Mouse (Mus musculus) regulatory T cell (primary cell): Measurements from ENCODE around the gene Ric1.
"Not testable (repeated sequence)": the region's sequence is repeated elsewhere in the genome, so short reads cannot be mapped to it uniquely, and the experiment has no call there.

Experiments used
- in situ Hi-C: fragments of 300-600 bp; cut with MboI, MseI; formaldehyde crosslinking; loops from one replicate; pipeline ENCODE4 v1.15.1; 2025; ENCODE audit warnings: high pct_unique_total_duplicates

Gene Ric1

DNA sequence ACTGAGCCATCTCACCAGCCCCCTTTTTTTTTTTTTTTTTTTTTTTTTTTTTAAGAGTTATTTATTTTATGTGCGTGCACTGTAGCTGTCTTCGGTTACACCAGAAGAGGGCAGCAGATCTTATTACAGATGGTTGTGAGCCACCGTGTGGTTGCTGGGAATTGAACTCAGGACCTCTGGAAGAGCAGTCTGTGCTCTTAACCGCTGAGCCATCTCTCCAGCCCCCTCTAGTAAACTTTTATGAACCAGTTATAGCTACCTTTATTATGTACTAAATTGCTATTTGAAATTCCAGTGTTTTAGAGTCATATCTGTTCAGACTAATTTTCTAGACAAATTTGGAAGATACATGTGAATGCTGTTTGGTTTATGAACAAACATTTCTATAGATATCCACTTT lies 3.5 kb downstream of the Ric1 start:
- in situ Hi-C loops, result not testable (repeated sequence)

DNA sequence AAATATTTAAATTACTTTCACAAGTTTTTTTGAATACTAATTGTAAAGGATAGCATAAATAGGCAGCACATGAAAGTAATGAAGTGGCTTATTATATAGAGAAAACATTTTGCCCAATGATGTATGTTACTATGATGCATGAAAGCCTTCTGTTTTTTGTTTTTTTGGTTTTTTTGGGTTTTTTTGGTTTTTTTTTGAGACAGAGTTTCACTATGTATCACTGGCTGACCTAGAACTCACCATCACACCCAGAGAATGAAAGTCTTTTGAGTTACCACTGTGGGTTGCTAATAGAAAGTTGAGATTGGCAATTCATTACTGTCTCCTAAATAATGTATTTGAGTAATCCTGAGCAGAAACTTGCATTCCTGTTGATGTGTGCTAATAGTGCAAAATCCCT lies 4.8 kb downstream of the Ric1 start:
- in situ Hi-C loops, result no loop called here

DNA sequence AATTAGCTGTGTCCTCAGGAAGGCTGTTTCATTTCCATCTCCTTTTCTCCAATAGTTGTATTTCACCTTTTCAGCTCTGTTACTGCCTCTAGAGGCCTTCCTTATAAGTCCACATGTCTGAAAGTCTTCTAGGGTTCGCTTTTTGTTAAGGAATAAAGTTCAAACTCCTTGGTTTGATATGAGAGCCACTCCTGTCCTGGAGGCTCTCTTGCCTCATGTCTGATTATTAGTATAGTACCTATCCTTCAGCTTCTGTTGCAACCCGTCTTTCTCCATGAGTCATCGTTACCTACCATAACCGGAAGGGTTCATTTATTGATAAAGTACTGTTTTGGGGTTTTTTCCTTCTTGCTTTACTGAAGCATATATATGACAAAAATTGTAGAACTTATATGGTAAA lies 5.2 kb downstream of the Ric1 start:
- in situ Hi-C loops, result no loop called here

DNA sequence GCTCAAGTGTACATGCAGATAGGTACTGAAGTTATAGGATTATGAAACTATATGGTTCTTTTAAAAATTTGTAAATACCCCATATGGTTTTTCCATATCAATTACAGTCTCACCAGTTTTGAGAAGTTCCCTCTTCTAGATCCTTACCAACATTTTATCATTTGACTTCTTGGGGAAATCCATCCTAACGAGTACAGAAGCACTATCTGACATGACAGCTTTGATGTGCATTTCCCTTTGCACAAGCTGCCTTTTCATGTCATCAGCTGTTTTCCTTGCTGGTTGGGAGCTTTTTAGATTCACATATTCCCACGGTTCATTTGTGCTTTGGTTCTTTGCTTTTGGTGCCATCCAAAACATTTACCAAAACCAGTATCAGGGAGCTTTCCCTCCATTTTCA lies 6.5 kb downstream of the Ric1 start:
- in situ Hi-C loops, result no loop called here

DNA sequence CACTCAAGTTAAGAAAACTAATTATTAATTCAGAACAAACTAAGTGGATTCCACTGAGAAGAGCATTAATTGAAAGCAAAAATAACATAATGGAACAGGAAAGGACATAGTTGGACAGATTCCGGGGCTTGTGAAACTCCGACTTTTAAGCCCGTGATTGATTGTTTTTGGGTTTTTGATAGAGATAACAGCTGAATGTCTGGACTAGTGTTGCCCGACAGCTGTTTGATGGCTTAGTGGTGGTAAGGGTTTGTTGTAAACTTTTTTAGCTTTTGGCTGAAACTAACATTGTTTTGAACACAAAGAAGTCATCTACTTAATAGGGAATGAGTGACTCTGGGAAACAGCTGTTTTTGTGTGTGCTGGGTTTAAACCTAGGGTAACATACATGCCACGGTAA lies 11.9 kb downstream of the Ric1 start:
- in situ Hi-C loops, result no loop called here

DNA sequence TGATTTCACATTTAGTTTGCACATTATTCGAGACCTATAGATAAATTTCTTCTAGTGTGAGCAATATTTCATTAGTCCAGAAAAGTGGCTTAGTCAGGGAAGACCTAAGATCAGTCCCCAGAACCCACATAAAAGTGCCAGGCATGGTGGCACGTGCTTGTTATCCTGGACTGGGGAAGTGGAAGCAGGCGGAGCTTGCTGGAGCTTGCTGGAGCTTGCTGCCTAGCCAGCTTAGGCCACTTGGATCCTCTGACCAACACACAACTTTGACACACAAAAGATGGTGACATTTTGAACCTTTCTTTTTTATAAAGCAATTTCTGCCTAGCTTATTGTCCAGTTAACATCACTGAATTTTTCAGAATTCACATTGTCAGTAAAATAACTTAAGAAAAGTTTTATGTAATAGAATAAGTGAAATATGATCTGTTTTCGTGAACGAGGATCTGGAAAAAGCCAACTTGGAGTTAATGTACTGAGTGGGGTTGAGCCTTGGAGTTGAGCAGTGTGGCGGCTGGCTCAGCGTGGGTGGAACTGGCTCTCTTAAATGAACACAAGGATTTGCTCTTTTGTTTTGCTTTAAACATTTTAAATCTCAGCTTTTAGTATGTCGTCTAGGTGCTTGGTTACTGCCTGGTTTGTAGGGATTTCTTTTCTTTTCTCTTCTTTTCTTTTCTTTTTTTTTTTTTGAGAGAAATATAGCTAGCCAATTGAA lies 20.3 kb downstream of the Ric1 start:
- in situ Hi-C loops, result no loop called here

DNA sequence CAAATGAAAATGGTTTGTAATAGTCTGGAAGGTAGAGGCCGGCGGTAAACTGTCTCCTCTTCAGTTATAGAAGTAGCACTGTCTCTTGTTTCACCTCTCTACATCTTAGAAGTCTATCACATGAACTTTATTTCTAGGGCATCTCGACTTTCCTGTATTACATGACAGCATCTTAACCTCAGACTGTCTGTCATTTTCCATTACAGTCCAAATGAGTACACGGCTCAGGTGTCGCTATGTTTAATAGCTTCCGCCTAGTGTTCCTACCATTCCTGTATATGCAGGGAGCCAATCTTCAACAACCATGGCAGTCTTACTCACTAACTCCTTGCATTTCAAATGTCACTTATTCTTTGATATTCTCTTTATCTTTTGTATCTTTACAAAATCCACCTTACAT lies 21.9 kb downstream of the Ric1 start:
- in situ Hi-C loops, result no loop called here

DNA sequence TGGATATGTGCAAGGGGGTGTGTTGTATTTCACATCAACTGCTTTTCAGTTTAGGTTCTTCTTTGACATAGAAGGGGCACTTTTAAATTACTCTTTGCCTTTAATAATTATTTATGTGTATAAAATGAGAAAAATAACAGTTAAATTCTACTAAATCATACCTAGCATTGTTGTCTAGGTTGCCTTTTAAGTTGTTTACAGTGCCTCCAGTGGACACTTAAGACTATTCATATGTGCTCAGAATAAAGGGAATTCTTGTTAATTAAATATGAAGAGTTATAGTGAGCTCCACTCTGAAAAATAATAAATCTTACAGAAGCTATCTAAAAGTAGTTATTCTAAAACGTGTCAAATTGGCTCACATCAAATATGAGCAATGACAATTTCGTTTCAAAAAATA lies 28.5 kb downstream of the Ric1 start:
- in situ Hi-C loops, result no loop called here

DNA sequence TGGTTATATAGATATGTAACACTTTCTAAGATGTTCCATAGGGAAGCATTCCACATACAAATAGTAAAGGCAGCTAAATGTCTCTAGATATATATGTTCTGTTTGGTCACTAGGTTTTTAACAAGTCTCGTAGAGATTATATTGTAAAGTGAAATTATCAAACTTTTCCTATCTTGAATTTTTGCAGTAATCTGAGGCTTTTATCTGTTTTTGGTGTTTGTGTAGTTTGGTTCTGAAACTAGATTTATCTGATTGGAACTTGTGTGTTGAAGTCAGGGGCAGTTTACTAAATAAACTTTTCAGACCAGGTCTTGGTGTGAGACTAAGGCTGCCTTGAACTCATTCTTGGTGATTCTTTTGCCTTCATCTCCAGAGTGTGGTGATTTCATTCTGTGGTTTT lies 29.0 kb downstream of the Ric1 start:
- in situ Hi-C loops, result no loop called here

DNA sequence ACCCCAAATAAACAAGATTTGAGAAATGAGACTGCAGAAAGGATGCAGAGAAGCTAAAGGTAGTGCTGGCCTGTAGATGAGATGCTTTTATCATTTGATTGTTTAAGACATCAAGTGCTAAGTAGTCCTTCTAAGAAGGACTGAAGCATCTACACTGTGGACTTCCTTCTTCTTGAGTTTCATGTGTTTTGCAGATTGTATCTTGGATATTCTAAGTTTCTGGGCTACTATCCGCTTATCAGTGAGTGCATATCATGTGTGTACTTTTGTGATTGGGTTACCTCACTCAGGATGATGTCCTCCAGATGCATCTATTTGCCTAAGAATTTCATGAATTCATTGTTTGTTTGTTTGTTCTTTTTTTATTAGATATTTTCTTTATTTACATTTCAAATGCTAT lies 29.9 kb downstream of the Ric1 start:
- in situ Hi-C loops, result not testable (repeated sequence)

DNA sequence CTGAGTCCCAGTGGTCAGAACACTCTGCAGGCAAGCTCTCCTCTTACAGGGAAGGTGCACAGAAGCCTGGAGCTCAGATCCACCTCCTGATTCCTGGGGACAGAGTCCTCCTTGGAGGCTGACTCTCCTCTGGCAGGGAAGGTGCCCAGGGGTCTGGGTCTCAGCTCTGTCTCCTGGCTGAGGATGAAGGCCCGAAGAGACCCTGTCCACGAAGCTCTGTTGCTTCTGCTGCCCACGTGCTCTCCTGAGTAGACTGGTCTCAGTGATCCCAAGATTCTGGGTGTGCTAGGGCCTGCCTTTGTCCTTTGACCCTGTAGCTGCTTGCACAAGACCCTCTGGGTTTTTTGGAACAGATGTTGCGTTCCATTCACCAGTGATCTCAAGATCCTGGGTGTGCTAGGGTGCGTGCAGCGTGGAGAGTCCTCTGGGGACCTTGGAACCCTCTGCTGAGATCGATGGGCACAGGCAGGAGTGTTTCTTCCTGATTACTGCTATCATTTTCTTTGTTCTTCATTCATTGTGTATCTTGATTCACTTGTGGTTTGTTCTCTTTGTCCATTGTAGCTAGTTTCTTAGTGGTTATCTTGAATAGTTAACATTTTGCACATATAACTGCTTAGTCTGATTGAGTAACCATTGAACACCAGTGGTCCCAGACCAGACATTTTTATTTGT lies 35.2 kb downstream of the Ric1 start:
- in situ Hi-C loops, result not testable (repeated sequence)

DNA sequence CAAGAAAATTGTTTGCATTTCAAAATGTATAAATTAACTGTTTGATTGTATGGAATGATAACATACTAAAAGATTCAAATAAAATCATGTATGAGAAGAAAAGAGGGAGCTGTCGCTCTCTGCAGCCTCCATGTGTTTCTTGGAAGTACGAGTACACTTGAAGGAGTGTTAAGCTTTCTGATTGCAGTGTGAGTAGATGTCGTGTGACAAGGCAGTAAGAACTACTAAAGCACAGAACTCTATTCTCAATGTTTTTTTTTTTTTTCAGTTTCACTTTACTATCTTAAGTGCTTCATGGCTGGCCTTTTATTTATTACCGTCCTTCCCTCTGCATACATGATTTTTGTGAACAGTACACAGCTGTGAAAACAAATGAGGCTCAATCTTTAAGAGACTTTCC lies 40.1 kb downstream of the Ric1 start:
- in situ Hi-C loops, result no loop called here

DNA sequence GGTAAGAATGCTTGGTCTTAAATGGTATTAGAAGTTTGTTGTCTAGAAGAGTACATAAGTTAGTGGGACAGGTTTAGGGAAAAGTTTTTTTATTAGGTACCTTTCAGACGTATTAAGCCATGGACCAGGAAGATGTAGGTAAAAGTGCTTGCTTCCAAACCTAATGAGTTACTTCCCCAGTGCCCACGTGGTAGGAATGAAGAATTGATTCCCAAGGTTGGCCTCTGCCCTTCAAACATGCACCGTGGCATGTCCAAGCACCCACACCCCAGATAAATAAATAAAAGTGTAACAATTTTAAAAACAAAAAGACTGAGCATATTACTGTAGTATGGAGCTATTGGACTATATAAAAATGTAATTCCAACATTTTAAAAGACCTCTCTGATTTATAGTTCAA lies 40.5 kb downstream of the Ric1 start:
- in situ Hi-C loops, result no loop called here

DNA sequence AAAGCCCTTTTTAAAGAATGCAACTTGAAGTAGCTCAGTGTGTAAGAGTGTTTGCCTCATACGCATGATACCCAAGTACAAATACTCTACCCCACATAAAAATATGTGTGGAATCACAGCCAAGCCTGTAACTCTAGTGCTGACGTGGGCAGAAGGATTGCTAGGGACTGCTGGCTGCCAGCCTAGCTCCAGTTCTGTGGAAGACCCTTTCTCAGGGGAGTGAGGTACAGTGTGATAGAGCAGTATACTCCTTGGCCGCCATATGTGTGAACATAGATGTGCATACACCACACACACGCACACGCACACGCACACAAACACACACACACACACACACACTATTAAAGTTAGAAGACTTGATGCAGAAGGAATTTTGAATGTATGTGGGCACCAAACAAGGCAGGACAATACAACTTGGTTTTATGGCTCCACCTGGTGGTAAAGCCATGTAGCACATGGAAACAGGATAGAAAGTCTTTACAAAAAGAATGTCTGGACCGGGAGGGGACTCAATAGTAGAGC lies 41.2 kb downstream of the Ric1 start:
- in situ Hi-C loops, result no loop called here

DNA sequence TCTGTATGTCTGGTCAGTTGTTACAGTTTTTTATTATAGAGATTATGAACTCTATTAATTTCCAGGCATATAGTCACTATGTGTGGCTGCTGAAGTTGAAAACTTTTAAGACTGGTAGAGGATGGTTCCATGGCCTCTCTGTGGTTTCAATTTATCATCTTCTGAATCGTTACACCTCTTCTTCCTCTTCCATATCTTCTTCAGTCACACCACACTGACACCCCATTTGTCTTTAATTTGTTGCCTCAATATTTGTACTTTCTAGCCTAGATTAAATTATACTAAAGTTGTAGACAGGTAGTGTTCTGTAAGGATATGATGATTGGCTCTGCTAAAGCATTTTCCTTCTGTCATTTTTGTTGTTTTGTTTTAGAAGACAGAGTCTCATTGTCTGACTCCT lies 44.4 kb downstream of the Ric1 start:
- in situ Hi-C loops, result no loop called here

DNA sequence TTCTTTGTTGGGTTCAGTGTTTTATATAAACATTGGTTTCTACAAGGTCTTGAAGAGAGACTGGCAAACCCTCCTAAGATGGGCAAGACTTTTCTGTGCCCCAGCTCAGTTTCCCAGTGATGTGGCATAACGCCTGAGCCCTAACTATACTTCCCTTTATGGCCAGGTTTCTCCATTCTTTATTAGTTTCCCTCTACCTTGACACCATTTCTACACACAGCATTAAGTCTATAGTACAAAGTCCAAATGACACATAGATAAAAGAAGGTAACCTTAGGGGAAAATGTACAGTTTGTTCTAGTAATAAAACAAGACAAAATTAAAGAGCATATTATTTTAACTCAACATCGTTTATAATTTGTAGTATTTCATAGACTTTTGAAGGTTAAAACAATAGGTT lies 60.4 kb downstream of the Ric1 start:
- in situ Hi-C loops, result no loop called here

DNA sequence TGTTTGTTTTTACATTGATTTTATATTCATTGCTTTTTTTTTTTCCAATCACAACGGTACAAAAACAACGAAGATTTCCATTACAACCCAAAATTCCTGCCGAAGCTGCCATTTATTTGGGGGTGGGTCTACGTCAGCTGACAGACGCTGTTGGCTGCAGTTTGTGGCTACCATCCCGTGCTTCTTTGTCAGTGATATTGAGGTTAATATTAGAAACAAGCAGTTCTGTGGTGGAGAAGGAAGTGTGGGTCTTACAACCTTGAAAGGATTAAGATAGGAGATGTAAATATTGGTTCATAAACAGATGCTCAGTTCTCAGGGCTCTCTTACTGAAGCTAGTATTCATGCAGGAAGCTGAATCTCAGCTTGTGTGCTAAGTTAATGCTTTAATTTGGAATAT lies 61.7 kb downstream of the Ric1 start:
- in situ Hi-C loops, result no loop called here

DNA sequence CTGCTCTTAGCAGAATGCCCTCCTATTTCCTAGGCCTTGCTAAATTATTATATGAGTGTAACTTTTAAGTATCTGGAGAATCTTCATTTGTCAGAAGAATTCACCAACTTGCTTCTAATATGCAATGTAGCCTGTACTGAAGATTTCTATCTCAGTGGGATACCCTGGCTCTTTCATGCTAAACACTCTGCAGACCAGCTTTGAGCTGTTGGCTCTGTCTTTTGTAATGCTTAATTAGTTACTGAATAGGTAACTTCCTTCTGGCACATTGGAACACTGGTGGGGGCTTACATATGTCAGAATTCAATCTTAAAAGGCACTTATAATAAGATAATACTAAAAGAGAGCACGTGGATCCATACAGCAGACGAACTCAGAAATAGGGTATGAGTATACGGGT lies 71.7 kb downstream of the Ric1 start:
- in situ Hi-C loops, result not testable (repeated sequence)

DNA sequence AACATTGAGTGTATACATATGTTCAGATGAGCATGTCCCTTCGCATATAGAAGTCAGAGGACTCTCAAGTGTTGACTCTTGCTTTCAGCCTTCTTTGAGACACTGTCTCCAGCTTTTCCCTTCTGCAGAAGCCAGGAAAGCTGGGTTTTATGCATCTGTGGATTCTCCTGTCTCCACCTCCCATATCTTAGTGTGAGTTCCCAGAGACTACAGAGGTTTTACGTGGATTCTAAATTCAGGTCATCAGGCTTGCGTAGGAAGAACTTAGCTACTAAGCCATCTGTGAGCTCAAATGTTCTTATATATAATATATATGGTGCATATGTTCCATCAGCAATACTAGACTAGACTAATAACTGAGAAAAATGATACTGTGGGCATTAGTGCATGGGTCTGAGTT lies 74.2 kb downstream of the Ric1 start:
- in situ Hi-C loops, result no loop called here

DNA sequence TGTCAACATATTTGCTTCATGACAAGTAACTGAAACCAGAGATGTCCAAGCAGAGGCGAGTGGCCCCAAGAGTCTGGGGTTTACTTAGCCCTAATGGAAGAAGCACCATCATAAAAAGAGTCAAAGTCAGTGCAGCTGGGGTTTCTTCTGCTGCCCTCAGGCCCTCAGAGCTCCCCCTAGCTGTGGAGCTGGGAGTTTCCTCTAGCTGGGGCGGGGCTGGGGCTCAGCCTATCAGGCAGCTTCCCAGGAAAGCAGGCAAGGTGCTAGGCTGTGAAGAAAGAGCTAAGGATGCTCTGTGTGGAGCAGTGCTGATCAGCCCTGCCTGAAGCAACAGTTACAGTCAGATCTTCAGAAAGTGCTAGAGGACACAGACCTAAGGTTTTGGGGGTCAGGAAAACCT lies 74.9 kb downstream of the Ric1 start:
- in situ Hi-C loops, result no loop called here

DNA sequence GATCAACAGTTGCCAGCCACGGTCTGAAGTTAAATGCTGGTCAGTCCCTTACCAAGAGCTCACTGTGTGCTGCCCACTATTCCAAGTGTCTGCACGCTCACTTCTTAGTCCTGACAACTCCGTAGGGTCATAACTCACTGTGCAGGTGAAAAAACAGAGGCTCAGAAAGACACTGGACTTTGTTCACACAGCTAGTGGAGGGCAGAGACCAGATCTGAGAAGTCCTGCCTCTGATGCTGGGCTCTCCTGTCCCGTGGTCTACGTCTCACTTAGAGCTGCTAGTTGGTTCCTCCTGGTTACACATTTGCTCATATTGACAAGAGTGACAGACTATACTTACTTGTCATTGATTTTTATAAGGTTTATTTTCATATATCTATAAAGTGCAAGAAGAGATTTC lies 76.9 kb downstream of the Ric1 start:
- in situ Hi-C loops, result no loop called here

DNA sequence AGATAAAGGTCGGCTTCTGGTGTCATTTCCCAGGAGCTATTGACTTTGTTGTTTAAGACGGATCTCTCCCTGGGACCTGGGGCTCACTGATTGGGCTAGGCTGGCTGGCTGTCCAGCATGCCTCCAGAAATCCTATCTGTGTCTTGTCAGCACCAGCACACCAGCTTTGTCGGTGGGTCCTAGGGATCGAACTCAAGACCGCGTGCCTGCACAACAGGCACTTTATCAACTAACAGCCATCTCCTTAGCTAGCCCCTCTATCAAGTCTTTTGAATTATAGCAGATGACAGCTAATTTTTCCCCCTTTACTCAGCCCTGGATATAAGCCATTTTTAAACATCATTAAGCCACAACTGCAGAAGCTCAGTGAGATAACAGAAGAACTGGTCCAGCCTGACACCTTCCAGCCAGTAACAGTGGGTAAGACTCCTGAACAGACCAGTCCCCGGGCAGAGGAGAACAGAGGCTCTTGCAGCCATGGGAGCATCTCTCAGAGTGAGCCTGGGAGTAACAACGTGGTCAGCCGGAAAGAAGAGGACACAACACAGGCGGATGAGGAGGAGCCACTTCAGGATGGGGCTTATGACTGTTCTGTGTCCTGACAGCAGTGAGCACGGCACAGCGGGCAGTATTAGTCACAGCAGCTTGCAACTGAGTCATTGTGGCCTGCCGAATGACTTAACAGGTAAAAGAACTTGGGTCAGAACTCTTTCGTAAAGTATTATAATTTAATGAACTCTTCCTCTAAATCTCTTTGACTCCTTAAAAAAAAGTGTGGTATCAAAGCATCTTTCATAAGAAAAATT lies 81.7 kb downstream of the Ric1 start:
- in situ Hi-C loops, result no loop called here

DNA sequence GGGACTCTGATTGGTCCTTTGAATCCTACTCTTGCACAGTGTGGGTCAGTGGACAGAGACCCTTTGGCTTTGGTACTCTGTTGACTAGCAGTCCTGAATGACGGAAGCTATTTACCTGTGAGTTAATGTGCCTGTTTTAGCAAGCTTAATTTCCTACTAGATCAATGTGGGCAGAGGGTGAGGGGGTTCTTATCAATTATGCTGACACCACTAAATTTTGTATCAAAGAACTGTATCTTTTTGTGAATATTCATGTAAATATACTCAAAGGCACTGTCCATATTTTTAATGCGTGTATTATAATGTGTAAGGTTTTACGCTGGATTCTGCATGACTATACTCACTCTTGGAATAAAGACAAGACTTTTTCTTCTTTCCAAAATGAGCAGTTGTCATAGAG lies 82.6 kb downstream of the Ric1 start:
- in situ Hi-C loops, result no loop called here
